Mouse (Mus musculus) CD4-positive, CD25-positive, alpha-beta regulatory T cell, adult 4 months (primary cell): ENCODE measurements around the gene Gm11168. TPM values are rescaled to one million over a fixed set of nuclear protein-coding genes. Genes with fewer than 3 reads are reported as not detected.
"Not testable (repeated sequence)": the region's sequence is repeated elsewhere in the genome, so short reads cannot be mapped to it uniquely, and the experiment has no call there.

ENCODE experiments used
- ATAC-seq: one replicate; pipeline ENCODE4 v1.8.0; 2017
- polyA plus RNA-seq, 2 experiments: library from polyadenylated mRNA; unstranded; fragments of 100-300 nt; shearing (Covaris generic); gene quantifications; one replicate each; pipeline ENCODE4 v1.2.1; 2017

The Gm11168 gene
- polyA plus RNA-seq, 2 experiments from 2014 or later, result 2.6 TPM; not detected in 1

DNA sequence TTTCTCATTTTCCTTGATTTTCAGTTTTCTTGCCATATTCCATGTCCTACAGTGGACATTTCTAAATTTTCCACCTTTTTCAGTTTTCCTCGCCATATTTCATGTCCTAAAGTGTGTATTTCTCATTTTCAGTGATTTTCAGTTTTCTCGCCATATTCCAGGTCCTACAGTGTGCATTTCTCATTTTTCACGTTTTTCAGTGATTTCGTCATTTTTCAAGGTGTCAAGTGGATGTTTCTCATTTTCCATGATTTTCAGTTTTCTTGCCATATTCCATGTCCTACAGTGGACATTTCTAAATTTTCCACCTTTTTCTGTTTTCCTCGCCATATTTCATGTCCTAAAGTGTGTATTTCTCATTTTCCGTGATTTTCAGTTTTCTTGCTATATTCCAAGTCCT, 22.5 kb downstream of the Gm11168 start:
- peak; percentile 4 for ATAC-seq

DNA sequence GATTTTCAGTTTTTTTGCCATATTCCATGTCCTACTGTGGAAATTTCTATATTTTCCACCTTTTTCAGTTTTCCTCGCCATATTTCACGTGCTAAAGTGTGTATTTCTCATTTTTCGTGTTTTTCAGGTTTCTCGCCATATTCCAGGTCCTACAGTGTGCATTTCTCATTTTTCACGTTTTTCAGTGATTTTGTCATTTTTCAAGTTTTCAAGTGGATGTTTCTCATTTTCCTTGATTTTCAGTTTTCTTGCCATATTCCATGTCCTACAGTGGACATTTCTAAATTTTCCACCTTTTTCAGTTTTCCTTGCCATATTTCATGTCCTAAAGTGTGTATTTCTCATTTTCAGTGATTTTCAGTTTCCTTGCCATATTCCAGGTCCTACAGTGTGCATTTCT, 23.0 kb downstream of the Gm11168 start:
- not testable (repeated sequence) for ATAC-seq

DNA sequence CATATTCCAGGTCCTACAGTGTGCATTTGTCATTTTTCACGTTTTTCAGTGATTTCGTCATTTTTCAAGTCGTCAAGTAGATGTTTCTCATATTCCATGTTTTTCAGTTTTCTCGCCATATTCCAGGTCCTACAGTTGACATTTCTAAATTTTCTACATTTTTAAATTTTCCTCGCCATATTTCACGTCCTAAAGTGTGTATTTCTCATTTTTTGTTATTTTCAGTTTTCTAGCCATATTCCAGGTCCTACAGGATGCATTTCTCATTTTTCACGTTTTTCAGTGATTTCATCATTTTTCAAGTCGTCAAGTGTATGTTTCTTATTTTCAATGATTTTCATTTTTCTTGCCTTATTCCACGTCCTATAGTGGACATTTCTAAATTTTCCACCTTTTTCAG, 23.6 kb downstream of the Gm11168 start:
- ATAC-seq, result not testable (repeated sequence)

DNA sequence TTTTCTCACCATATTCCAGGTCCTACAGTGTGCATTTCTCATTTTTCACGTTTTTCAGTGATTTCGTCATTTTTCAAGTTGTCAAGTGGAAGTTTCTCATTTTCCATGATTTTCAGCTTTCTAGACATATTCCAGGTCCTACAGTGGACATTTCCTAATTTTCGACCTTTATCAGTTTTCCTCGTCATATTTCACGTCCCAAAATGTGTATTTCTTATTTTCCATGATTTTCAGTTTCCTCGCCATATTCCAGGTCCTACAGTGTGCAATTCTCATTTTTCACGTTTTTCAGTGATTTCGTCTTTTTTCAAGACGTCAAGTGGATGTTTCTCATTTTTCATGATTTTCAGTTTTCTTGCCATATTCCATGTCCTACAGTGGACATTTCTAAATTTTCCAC, 24.1 kb downstream of the Gm11168 start:
- ATAC-seq, result not testable (repeated sequence)

DNA sequence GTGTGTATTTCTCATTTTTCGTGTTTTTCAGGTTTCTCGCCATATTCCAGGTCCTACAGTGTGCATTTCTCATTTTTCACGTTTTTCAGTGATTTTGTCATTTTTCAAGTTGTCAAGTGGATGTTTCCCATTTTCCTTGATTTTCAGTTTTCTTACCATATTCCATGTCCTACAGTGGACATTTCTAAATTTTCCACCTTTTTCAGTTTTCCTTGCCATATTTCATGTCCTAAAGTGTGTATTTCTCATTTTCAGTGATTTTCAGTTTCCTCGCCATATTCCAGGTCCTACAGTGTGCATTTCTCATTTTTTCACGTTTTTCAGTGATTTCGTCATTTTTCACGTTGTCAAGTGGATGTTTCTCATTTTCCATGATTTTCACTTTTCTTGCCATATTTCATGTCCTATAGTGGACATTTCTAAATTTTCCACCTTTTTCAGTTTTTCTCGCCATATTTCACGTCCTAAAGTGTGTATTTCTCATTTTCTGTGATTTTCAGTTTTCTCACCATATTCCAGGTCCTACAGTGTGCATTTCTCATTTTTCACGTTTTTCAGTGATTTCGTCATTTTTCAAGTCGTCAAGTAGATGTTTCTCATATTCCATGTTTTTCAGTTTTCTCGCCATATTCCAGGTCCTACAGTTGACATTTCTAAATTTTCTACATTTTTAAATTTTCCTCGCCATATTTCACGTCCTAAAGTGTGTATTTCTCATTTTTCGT, 26.3 kb downstream of the Gm11168 start:
- not testable (repeated sequence) for ATAC-seq

DNA sequence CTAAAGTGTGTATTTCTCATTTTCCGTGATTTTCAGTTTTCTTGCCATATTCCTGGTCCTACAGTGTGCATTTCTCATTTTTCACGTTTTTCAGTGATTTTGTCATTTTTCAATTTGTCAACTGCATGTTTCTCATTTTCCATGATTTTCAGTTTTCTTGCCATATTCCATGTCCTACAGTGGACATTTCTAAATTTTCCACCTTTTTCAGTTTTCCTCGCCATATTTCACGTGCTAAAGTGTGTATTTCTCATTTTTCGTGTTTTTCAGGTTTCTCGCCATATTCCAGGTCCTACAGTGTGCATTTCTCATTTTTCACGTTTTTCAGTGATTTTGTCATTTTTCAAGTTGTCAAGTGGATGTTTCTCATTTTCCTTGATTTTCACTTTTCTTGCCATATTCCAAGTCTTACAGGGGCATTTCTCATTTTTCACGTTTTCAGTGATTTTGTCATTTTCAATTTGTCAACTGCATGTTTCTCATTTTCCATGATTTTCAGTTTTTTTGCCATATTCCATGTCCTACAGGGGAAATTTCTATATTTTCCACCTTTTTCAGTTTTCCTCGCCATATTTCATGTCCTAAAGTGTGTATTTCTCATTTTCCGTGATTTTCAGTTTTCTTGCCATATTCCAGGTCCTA, 27.7 kb downstream of the Gm11168 start:
- not testable (repeated sequence) for ATAC-seq

DNA sequence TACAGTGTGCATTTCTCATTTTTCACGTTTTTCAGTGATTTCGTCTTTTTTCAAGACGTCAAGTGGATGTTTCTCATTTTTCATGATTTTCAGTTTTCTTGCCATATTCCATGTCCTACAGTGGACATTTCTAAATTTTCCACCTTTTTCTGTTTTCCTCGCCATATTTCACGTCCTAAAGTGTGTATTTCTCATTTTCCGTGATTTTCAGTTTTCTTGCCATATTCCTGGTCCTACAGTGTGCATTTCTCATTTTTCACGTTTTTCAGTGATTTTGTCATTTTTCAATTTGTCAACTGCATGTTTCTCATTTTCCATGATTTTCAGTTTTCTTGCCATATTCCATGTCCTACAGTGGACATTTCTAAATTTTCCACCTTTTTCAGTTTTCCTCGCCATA, 31.2 kb downstream of the Gm11168 start, which contains the start of gene Gm17535:
Gene Gm17535 (plus strand): TSS at position 301 of the 400 bp plus-strand sequence.
- not testable (repeated sequence) for ATAC-seq

DNA sequence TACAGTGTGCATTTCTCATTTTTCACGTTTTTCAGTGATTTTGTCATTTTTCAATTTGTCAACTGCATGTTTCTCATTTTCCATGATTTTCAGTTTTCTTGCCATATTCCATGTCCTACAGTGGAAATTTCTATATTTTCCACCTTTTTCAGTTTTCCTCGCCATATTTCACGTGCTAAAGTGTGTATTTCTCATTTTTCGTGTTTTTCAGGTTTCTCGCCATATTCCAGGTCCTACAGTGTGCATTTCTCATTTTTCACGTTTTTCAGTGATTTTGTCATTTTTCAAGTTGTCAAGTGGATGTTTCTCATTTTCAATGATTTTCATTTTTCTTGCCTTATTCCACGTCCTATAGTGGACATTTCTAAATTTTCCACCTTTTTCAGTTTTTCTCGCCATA, 33.4 kb downstream of the Gm11168 start, which contains the start of gene Gm10715:
Gene Gm10715 (plus strand): TSS at position 301 of the 400 bp plus-strand sequence.
- ATAC-seq, result not testable (repeated sequence)

DNA sequence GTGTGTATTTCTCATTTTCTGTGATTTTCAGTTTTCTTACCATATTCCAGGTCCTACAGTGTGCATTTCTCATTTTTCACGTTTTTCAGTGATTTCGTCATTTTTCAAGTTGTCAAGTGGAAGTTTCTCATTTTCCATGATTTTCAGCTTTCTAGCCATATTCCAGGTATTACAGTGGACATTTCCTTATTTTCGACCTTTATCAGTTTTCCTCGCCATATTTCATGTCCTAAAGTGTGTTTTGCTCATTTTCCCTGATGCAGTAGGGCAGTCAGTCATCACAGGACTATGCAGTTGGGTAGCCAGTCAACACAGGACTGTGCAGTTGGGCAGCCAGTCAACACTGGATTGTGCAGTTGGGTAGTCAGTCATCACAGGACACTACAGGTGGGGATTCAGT, 35.0 kb downstream of the Gm11168 start:
- not testable (repeated sequence) for ATAC-seq

Other genes starting within 250 kb of the Gm11168 start
- not detected for gene Gm10722, start 2.4 kb upstream of the Gm11168 start, polyA plus RNA-seq
- gene Gm10721, start 9.8 kb downstream of the Gm11168 start, polyA plus RNA-seq, result under 1 TPM in 1 of 2 experiments, not detected in 1; 0.83 TPM
- gene Gm10720, start 12.3 kb downstream of the Gm11168 start, polyA plus RNA-seq, result not detected
- gene Gm10719, start 14.1 kb downstream of the Gm11168 start, polyA plus RNA-seq, result 1 to 10 TPM in 1 of 2 experiments, not detected in 1; 1.8 TPM
- 1 to 10 TPM in 1 of 2 experiments, not detected in 1; 1.7 TPM for gene Gm10718, start 20.2 kb downstream of the Gm11168 start, polyA plus RNA-seq
- gene Gm10717, start 22.1 kb downstream of the Gm11168 start, polyA plus RNA-seq, result 1 to 10 TPM; 2.0 to 7.1 TPM
- gene Gm17535, start 31.3 kb downstream of the Gm11168 start, polyA plus RNA-seq, result not detected
- gene Gm10715, start 33.5 kb downstream of the Gm11168 start, polyA plus RNA-seq, result not detected